Mouse (Mus musculus): ENCODE measurements around the gene Jhy.

The Jhy gene

DNA sequence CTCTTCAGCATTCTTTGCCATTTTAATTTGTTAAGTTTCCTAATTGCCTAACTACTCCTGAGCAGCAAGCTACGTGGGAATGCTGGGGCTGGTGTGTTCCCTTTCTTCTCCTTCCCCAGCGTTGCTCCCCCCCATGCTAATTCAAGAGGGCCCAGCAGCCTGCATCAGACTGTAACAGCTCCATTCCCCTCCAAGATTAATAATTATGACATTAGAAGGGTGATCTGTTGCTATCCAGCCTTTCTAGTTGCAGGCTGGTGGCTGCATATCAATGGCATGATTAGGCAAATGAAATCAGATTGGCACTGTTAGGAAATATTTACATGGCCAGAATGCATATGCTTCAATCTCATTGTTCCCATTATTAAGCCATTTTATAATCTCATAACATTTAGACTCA, 112.4 kb downstream of the Jhy start:
- no peak for DNase-seq

Measured in right cerebral cortex, postnatal 4 days (tissue).